Mouse (Mus musculus) C2C12 (cell line): ENCODE measurements around the gene 1700102P08Rik.

Experiments used
- CTCF ChIP-seq: IDR thresholded peaks from one replicate; pipeline ENCODE4 v1.5.1; 2011; ENCODE audit not compliant: control insufficient read depth, insufficient read depth, insufficient read length
- MYOD1 ChIP-seq: IDR thresholded peaks from one replicate; pipeline ENCODE4 v1.6.1; 2011; ENCODE audit warnings: low read depth; ENCODE audit not compliant: control insufficient read depth, insufficient read length

DNA sequence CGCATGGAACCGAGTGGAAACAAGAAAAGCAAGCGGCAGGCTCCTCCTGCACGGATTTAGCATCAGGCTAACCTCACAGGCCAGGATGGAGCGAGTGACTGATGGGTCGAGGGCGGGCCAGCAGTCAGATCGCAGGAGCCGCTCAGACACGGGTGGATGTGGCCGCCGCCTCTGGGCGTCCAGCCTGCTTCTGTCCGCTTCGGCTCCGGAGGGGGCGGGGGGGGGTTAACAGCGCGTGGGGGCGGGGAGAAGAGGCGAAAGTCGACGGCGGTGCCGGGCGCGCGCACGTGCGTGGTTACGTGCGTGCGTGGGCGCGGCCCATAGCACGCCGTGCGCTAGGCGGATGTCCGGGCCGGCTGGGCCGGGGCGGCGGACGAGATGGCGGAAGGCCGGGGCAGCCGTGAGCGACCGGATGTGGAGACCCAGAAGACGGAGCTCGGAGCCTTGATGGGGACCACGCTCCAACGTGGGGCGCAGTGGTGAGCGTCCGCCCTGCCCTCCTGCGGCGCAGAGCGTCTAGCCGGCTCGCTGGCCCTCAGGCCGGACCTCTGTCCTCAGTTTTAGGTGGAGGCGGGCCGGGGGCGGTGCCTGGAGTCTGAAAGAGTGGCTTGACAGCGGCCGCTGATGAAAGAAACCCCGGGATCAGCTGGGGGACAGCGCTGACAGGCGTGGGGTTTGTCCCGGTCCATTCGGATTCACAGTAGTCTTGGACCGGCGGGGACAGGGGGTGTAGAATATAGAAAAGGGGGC lies 44.9 kb upstream of the 1700102P08Rik start, which contains the start of gene Usp4:
- no peak for TF ChIP-seq MYOD1
- no peak for TF ChIP-seq CTCF
